Mouse (Mus musculus) liver, embryonic 12.5 days (tissue): Measurements from ENCODE around the gene Olfr644. TPM values are rescaled to one million over a fixed set of nuclear protein-coding genes. Genes with fewer than 3 reads are reported as not detected.

Source experiments
- ATAC-seq: fragments of 200-750 bp; cut with Nextera tagmentation; 2 replicates; pipeline ENCODE4 v1.8.0; 2017; ENCODE audit warnings: moderate number of reproducible peaks, mild to moderate bottlenecking, moderate library complexity
- H3K27ac ChIP-seq: fragments of 300-500 bp; sonication (generic); 2 replicates; pipeline ENCODE4 v1.5.1; 2016; ENCODE audit warnings: mild to moderate bottlenecking
- H3K27me3 ChIP-seq: fragments of 300-500 bp; sonication (generic); replicated peaks from 2 replicates; pipeline ENCODE4 v1.6.1; 2016; ENCODE audit warnings: mild to moderate bottlenecking, moderate library complexity
- H3K36me3 ChIP-seq: fragments of 300-500 bp; sonication (generic); 2 replicates; pipeline ENCODE4 v1.6.1; 2016; ENCODE audit warnings: mild to moderate bottlenecking, moderate library complexity
- H3K4me1 ChIP-seq: fragments of 300-500 bp; sonication (generic); 2 replicates; pipeline ENCODE4 v1.6.1; 2016
- H3K4me2 ChIP-seq: fragments of 300-500 bp; sonication (generic); 2 replicates; pipeline ENCODE4 v1.6.1; 2016; ENCODE audit warnings: mild to moderate bottlenecking, moderate library complexity
- H3K4me3 ChIP-seq: fragments of 300-500 bp; sonication (generic); 2 replicates; pipeline ENCODE4 v1.5.1; 2016; ENCODE audit warnings: mild to moderate bottlenecking, moderate library complexity
- H3K9ac ChIP-seq: fragments of 300-500 bp; sonication (generic); 2 replicates; pipeline ENCODE4 v1.6.1; 2016; ENCODE audit warnings: mild to moderate bottlenecking, moderate library complexity
- H3K9me3 ChIP-seq: fragments of 300-500 bp; sonication (generic); replicated peaks from 2 replicates; pipeline ENCODE4 v1.6.1; 2016; ENCODE audit warnings: mild to moderate bottlenecking, moderate library complexity
- WGBS: fragments of 180-500 bp; shearing (Covaris S2); methylation state at CpG from one replicate; pipeline ENCODE4 v1.1.7; 2016; ENCODE audit not compliant: insufficient replicate concordance; 5-methylcytosine and 5-hydroxymethylcytosine counted together
- polyA plus RNA-seq: library from polyadenylated mRNA; unstranded; fragments of >200 nt; fragmentation: Nextera tagmentation; extraction: Ambion mirVana; gene quantifications from 2 replicates; pipeline ENCODE4 v1.2.1, GENCODE M21; 2016

Olfr644 gene
- not detected in 2 replicates for polyA plus RNA-seq

DNA sequence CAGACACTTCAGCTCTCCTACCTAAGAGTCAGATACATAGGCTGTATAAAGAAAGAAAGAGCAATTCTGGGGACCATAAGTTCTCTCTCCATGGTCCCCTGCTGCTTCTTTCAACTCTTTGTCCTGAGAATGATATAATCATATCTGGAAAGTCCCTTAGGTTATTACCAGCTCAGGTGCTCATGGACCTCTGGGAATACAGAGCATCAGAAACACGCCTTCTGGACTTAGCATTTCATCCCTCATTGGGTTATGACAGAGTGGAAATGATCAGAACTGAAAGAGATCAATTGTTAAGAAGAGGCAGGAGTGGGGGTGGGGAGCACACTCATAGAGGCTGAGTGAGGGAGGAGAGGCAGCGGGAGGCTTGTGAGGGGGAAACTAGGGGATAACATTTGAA is at the start of gene Olfr644:
Gene Olfr644 (minus strand): TSS at position 101 of the 400 bp plus-strand sequence.
- no peaks in the 10 kb centered on the region for H3K4me1 ChIP-seq
- H3K27ac ChIP-seq = no peak within 1 kb of the TSS
- H3K9me3 ChIP-seq = no peaks in the 10 kb centered on the region
- no peak within 1 kb of the TSS for H3K4me3 ChIP-seq
- H3K36me3 ChIP-seq = no peaks in the 10 kb centered on the region
- ATAC-seq = no peak
- H3K9ac ChIP-seq = no peak within 1 kb of the TSS
- no peak within 1 kb of the TSS for H3K4me2 ChIP-seq
- H3K27me3 ChIP-seq = no peaks in the 10 kb centered on the region
- WGBS = 63% methylated on average over 2 of the region's 2 CpGs

- H3K9me3 ChIP-seq = no peaks in the 10 kb centered on the region
Measured at GRCm38 (mm10) chr7:104104757-104104972, 33.0 kb upstream of the Olfr644 start, which contains the start of gene Olfr646. Gene Olfr646, plus strand, starts transcription at chr7:104104873.

GRCm38 (mm10) chr7:104103913-104104756 is 32.5 kb upstream of the Olfr644 start:
- Histone ChIP-seq H3K9me3 (no peaks in the 10 kb centered on the region), H3K27me3 (no peaks in the 10 kb centered on the region), H3K27ac (no peak overlapping the region), H3K4me2 (no peak overlapping the region), H3K36me3 (no peaks in the 10 kb centered on the region), H3K4me1 (peaks cover 5% of the 10 kb centered on the region; the same call in 1 of the 2 replicates), H3K9ac (no peak overlapping the region), H3K4me3 (no peak overlapping the region)
- peak; percentile 77 for ATAC-seq
- WGBS = 28% methylated on average over 4 of the region's 4 CpGs

More at GRCm38 (mm10) chr7:104104757-104104972, 33.0 kb upstream of the Olfr644 start, which contains the start of gene Olfr646:
- ATAC-seq = no peak
- no peak within 1 kb of the TSS for H3K4me2 ChIP-seq
- H3K36me3 ChIP-seq = no peaks in the 10 kb centered on the region
- H3K27ac ChIP-seq = no peak within 1 kb of the TSS
- H3K4me1 ChIP-seq = peaks cover 5% of the 10 kb centered on the region; the same call in 1 of the 2 replicates
- H3K4me3 ChIP-seq = no peak within 1 kb of the TSS
- H3K9ac ChIP-seq = no peak within 1 kb of the TSS
- H3K27me3 ChIP-seq = no peaks in the 10 kb centered on the region

DNA sequence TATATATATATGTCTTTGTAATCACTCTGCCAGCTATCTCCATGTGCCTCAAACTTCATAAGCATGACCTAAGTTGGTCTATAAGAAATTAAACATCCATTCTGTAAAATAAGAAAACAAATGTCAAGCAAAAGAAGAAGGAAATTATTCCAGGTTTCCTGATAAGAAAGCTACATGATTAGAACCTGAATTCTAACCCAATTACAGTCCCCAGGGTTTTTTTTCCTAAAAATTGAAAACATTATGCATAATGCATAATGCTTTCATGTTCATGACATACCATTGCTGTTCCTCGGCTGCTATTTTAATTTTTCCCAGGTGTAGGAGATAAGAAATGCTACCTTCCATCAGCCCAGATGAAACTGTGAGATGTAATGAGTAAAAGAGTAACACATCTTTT is 13.7 kb upstream of the Olfr644 start, which contains the start of gene Olfr645:
Gene Olfr645 (minus strand): TSS at position 101 of the 400 bp plus-strand sequence.
- Histone ChIP-seq H3K27ac (no peak within 1 kb of the TSS), H3K4me3 (no peak within 1 kb of the TSS), H3K9me3 (no peaks in the 10 kb centered on the region), H3K4me1 (no peaks in the 10 kb centered on the region), H3K36me3 (no peaks in the 10 kb centered on the region), H3K27me3 (no peaks in the 10 kb centered on the region), H3K4me2 (no peak within 1 kb of the TSS), H3K9ac (no peak within 1 kb of the TSS)
- WGBS = 61% methylated on average over 1 of the region's 1 CpGs
- ATAC-seq = no peak

DNA sequence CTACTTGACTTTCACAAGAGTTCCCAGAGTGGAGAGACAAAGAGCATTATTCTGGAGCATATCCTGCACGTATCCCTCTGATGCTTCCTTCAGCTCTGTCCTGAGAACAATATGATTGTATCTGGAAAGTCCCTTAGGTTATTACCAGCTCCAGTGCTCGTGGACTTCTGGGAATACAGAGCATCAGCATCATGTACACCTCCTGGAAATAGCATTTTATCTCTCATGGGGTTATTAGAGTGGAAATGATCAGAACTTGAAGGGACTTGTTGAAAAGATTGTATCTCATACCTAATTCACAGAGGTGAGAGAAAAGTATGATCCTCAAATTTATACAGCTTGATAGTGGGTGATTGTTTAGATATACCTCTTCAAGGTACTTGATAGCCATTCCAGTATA is 10.3 kb downstream of the Olfr644 start, which contains the start of gene 4930516K23Rik:
Gene 4930516K23Rik (minus strand): TSS at position 101 of the 400 bp plus-strand sequence.
- no peaks in the 10 kb centered on the region for H3K27me3 ChIP-seq
- H3K27ac ChIP-seq = no peak within 1 kb of the TSS
- 48% methylated on average over 2 of the region's 2 CpGs for WGBS
- ATAC-seq = no peak
- H3K4me2 ChIP-seq = no peak within 1 kb of the TSS
- no peaks in the 10 kb centered on the region for H3K9me3 ChIP-seq
- no peak within 1 kb of the TSS for H3K4me3 ChIP-seq
- H3K36me3 ChIP-seq = no peaks in the 10 kb centered on the region
- no peaks in the 10 kb centered on the region for H3K4me1 ChIP-seq
- no peak within 1 kb of the TSS for H3K9ac ChIP-seq

- 60% methylated on average over 1 of the region's 1 CpGs for WGBS
- no peak overlapping the region for H3K27ac ChIP-seq
- no peaks in the 10 kb centered on the region for H3K4me1 ChIP-seq
- H3K9me3 ChIP-seq = no peaks in the 10 kb centered on the region
- no peak for ATAC-seq
- H3K4me2 ChIP-seq = no peak overlapping the region
- H3K4me3 ChIP-seq = no peak overlapping the region
- no peaks in the 10 kb centered on the region for H3K27me3 ChIP-seq
- H3K9ac ChIP-seq = no peak overlapping the region
- no peaks in the 10 kb centered on the region for H3K36me3 ChIP-seq
Measured at GRCm38 (mm10) chr7:104059215-104059614, 12.5 kb downstream of the Olfr644 start.

- Histone ChIP-seq H3K4me1 (no peaks in the 10 kb centered on the region), H3K27me3 (no peaks in the 10 kb centered on the region), H3K36me3 (no peaks in the 10 kb centered on the region), H3K4me3 (no peak within 1 kb of the TSS), H3K9me3 (no peaks in the 10 kb centered on the region), H3K4me2 (no peak within 1 kb of the TSS), H3K27ac (no peak within 1 kb of the TSS), H3K9ac (no peak within 1 kb of the TSS)
- ATAC-seq = no peak
- 44% methylated on average over 1 of the region's 1 CpGs for WGBS
Measured at GRCm38 (mm10) chr7:104052566-104052965, 19.1 kb downstream of the Olfr644 start, which contains the start of gene Olfr642. Gene Olfr642, minus strand, starts transcription at chr7:104052666.

- WGBS = 69% methylated on average over 4 of the region's 4 CpGs
- H3K4me3 ChIP-seq = no peak overlapping the region
- H3K9ac ChIP-seq = no peak overlapping the region
- no peaks in the 10 kb centered on the region for H3K27me3 ChIP-seq
- H3K4me1 ChIP-seq = no peaks in the 10 kb centered on the region
- H3K36me3 ChIP-seq = no peaks in the 10 kb centered on the region
- H3K4me2 ChIP-seq = no peak overlapping the region
- no peaks in the 10 kb centered on the region for H3K9me3 ChIP-seq
- ATAC-seq = no peak
- no peak overlapping the region for H3K27ac ChIP-seq
Measured at GRCm38 (mm10) chr7:104050745-104051144, 20.9 kb downstream of the Olfr644 start.

- Histone ChIP-seq H3K27me3 (no peaks in the 10 kb centered on the region), H3K9me3 (no peaks in the 10 kb centered on the region)
- 43% methylated on average over 1 of the region's 1 CpGs for WGBS
Measured at GRCm38 (mm10) chr7:104035145-104035544, 36.5 kb downstream of the Olfr644 start, which contains the start of gene Olfr641. Gene Olfr641, plus strand, starts transcription at chr7:104035445.

GRCm38 (mm10) chr7:104026978-104027377 is 44.7 kb downstream of the Olfr644 start:
- no peak overlapping the region for H3K4me3 ChIP-seq
- no peaks in the 10 kb centered on the region for H3K27me3 ChIP-seq
- no peaks in the 10 kb centered on the region for H3K9me3 ChIP-seq
- 62% methylated on average over 3 of the region's 3 CpGs for WGBS
- no peak overlapping the region for H3K4me2 ChIP-seq
- no peak for ATAC-seq
- H3K4me1 ChIP-seq = no peaks in the 10 kb centered on the region
- H3K36me3 ChIP-seq = no peaks in the 10 kb centered on the region
- no peak overlapping the region for H3K9ac ChIP-seq
- no peak overlapping the region for H3K27ac ChIP-seq

More at GRCm38 (mm10) chr7:104035145-104035544, 36.5 kb downstream of the Olfr644 start, which contains the start of gene Olfr641:
- no peak within 1 kb of the TSS for H3K4me2 ChIP-seq
- no peak within 1 kb of the TSS for H3K27ac ChIP-seq
- H3K36me3 ChIP-seq = no peaks in the 10 kb centered on the region
- no peak within 1 kb of the TSS for H3K4me3 ChIP-seq
- H3K9ac ChIP-seq = no peak within 1 kb of the TSS
- ATAC-seq = no peak
- H3K4me1 ChIP-seq = no peaks in the 10 kb centered on the region

- WGBS = 65% methylated on average over 6 of the region's 6 CpGs
- H3K4me2 ChIP-seq = no peak within 1 kb of the TSS
- H3K36me3 ChIP-seq = no peaks in the 10 kb centered on the region
- no peak for ATAC-seq
- no peak within 1 kb of the TSS for H3K27ac ChIP-seq
- H3K4me1 ChIP-seq = no peaks in the 10 kb centered on the region
- no peak within 1 kb of the TSS for H3K4me3 ChIP-seq
- H3K9ac ChIP-seq = no peak within 1 kb of the TSS
- H3K9me3 ChIP-seq = no peaks in the 10 kb centered on the region
- no peaks in the 10 kb centered on the region for H3K27me3 ChIP-seq
Measured at GRCm38 (mm10) chr7:104025473-104025872, 46.2 kb downstream of the Olfr644 start, which contains the start of gene Olfr640. Gene Olfr640, minus strand, starts transcription at chr7:104025573.

GRCm38 (mm10) chr7:104021651-104022050 is 50.0 kb downstream of the Olfr644 start:
- H3K4me3 ChIP-seq = no peak overlapping the region
- 77% methylated on average over 6 of the region's 6 CpGs for whole genome bisulfite sequencing

More at GRCm38 (mm10) chr7:104021651-104022050, 50.0 kb downstream of the Olfr644 start:
- H3K4me1 ChIP-seq = no peaks in the 10 kb centered on the region
- no peaks in the 10 kb centered on the region for H3K27me3 ChIP-seq
- H3K9ac ChIP-seq = no peak overlapping the region
- ATAC-seq = no peak
- H3K9me3 ChIP-seq = no peaks in the 10 kb centered on the region
- H3K4me2 ChIP-seq = no peak overlapping the region
- H3K36me3 ChIP-seq = no peaks in the 10 kb centered on the region
- H3K27ac ChIP-seq = no peak overlapping the region
